Mouse (Mus musculus): Measurements from ENCODE around the gene Osgep.

GRCm38 (mm10) chr14:50904828-50905129 is 19.9 kb downstream of the Osgep start:
- TF ChIP-seq MAFK (IDR thresholded peaks at IDR 0.05; ENCODE audit: insufficient read depth, low read depth, low read length): no peak
- no peak for TF ChIP-seq ZC3H11A (IDR thresholded peaks at IDR 0.05; ENCODE audit: borderline replicate concordance, low read depth, low read length)
- TF ChIP-seq HCFC1 (IDR thresholded peaks at IDR 0.05; ENCODE audit: borderline replicate concordance, insufficient read depth, low read length): no peak
- no peak for TF ChIP-seq CHD2 (IDR thresholded peaks at IDR 0.05; ENCODE audit: low read depth, low read length)
- TF ChIP-seq ZNF384 (IDR thresholded peaks at IDR 0.05; ENCODE audit: low read depth, low read length): no peak

All from ES-E14 (cell line).